Mouse (Mus musculus): ENCODE results near the gene Agpat3. TPM values are rescaled to one million over a fixed set of nuclear protein-coding genes. Genes with fewer than 3 reads are reported as not detected.

Agpat3 gene
- polyA plus RNA-seq, 1 experiment from 2014 or later = 98.9 TPM

DNA sequence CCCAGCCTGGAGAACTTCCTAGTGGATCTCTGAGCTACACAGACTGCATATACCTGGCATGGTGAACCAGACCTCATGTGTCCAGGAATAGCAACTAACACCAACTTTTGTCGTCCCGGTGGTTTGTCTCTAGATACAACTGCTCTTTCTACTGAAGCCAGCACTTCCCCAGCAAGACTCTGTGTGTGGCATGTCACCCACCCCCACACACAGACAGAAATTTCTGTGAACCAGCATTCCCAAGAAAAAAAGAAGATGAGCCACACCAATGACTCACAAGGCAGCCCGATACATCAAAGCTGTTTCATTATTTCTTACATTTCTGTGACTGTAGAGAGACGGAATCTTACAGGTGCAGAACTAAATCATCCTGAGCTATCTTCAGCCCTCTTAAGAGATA is 52.2 kb downstream of the Agpat3 start:
- DNase-seq (ENCODE audit: low read depth, low spot score) = no peak
- CTCF ChIA-PET = interaction anchor here (1.2 kb wide), 1 partner anchor 9 kb away, joined by 6 read pairs; no protein-coding TSS in a partner anchor
- no peak for ATAC-seq
- POLR2A ChIA-PET = no interaction called here
- in situ Hi-C loops (cut with MboI; ENCODE audit: low pct_unique_long_range_greater_than_20kb) = no loop called here
- no peak for TF ChIP-seq CTCF (IDR thresholded peaks at IDR 0.05)
- H3K27me3 ChIP-seq = no peaks in the 10 kb centered on the region

DNA sequence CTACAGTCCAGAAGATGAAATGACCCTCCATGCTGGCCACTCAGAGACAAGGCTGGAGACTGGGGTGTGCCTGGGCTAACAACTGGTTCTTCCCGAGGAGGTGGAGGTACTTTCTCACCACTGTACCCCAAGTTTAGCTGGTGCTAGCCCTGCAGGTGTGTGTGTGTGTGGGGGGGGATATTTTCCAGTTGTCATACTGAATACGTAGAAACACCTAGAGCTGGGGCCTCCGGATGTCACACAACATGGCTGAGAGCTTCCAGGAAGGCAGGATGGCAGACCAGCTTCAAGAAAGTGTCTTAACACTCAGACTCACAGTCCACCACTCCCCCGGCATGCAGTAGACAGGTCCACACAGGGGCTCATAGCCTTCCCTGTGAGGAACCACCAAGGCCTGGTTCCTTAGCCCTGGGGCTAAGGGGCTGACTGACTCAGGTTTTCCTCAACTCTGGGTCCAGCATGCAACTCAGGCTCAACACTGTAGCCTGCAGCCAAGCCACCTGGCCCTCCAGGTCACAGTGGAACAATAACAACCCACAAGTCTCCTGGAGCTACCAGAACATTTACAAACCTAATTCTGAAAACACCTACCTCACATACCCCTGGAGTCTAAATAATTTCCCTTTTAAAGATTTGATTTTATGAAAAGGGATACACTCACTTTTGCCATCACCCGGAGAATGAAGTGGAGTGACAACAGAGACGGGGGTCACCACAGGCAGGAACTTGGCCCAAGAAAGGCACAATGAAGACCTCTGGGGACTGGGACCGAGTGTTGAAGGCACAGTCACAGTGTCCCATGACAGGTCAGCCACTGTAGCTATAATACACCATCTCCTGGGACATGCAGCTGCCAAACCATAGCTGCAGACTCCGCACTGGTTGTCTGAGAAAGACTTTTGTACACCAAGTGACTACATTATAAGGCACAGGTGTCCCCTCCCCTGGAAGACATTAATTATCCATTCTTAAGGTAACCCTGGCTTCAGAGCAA is 53.3 kb downstream of the Agpat3 start:
- no peak for DNase-seq (ENCODE audit: low read depth, low spot score)
- CTCF ChIA-PET = interaction anchor here (0.9 to 1.6 kb wide), 3 partner anchors 10 to 93 kb away, joined by 3 to 6 read pairs (median 3); no protein-coding TSS in a partner anchor
- no peak for TF ChIP-seq CTCF (IDR thresholded peaks at IDR 0.05)
- no peak for ATAC-seq
- POLR2A ChIA-PET = interaction anchor here (0.6 kb wide), 1 partner anchor 1772 kb away, joined by 5 read pairs; no protein-coding TSS in a partner anchor
- no peaks in the 10 kb centered on the region for H3K27me3 ChIP-seq
- in situ Hi-C loops (cut with MboI; ENCODE audit: low pct_unique_long_range_greater_than_20kb) = no loop called here

DNA sequence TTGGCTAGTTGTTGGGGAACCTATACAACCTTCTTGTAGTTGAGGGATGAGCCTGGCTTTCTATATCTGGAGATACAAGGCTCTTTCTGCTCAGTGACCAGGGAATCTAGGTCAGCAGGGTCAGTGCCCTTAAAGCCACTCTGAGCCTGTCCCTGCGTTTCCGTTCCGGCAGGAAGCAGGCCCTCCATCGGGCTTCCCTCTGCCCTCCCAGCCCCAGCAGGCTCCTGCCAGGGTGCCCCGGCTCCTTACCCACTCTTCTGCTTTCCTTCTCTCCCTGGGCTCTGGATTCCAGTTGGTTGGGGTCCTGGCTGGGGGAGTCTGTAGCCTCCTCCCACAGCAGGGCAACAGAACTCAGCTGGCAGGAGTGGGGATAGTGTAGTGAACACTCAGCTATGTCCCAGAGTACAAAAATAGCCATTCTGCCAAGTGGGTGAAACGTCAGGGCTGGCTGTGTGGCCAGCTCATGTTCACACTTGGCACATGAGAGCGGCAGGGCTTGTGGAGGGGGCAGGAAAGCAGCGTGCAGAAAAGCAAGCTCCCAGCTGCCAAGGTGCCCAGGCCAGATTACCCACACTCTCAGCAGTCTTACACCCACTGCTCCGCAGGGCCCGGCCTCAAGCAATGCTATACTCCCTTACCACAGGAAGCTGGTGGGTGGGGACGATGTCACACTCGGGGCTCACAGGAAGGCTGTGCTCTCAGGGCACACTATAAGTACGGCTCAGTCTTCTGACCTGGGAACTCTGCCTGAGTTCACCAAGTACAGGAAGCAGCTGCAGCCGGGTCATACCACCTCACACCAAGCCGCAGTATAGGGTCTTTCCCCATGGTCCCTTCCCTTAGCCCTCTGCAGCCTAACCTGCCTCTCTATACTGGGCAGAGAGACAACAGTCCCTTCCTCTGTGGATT is 54.5 kb downstream of the Agpat3 start:
- no peaks in the 10 kb centered on the region for H3K27me3 ChIP-seq
- DNase-seq (ENCODE audit: low read depth, low spot score) (peak; percentile 51), ATAC-seq (peak; percentile 69)
- TF ChIP-seq CTCF (IDR thresholded peaks at IDR 0.05) = no peak
- in situ Hi-C loops (cut with MboI; ENCODE audit: low pct_unique_long_range_greater_than_20kb) = no loop called here
- ChIA-PET POLR2A (interaction anchor here (0.6 kb wide), 1 partner anchor 1773 kb away, joined by 5 read pairs; no protein-coding TSS in a partner anchor), CTCF (interaction anchor here (0.9 to 1.6 kb wide), 4 partner anchors 14 to 94 kb away, joined by 3 read pairs; no protein-coding TSS in a partner anchor)

DNA sequence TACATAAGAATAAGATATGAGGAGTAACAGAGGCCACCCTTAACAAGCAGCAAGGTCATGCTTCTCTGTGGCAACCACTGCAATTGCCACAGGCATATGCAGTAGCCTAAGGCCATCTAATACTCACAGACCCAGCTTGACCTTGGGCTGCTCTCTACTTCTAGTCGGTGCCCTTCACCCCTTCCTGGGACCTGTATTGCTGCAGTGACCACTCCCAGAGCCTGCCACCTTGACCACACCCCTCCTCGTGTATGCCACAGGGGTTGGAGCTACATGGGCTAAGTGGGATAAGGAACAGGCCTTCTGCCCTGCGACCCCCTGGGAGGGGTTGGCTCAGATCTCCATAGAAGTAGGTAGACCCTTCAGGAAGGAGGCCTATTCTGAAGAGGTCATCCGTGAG is 55.3 kb downstream of the Agpat3 start:
- no peak for TF ChIP-seq CTCF (IDR thresholded peaks at IDR 0.05)
- ChIA-PET POLR2A (no interaction called here), CTCF (interaction anchor here (1.3 to 1.6 kb wide), 2 partner anchors 41 to 59 kb away, joined by 3 read pairs; no protein-coding TSS in a partner anchor)
- ATAC-seq = no peak
- no peak for DNase-seq (ENCODE audit: low read depth, low spot score)
- in situ Hi-C loops (cut with MboI; ENCODE audit: low pct_unique_long_range_greater_than_20kb) = no loop called here
- H3K27me3 ChIP-seq = no peaks in the 10 kb centered on the region

DNA sequence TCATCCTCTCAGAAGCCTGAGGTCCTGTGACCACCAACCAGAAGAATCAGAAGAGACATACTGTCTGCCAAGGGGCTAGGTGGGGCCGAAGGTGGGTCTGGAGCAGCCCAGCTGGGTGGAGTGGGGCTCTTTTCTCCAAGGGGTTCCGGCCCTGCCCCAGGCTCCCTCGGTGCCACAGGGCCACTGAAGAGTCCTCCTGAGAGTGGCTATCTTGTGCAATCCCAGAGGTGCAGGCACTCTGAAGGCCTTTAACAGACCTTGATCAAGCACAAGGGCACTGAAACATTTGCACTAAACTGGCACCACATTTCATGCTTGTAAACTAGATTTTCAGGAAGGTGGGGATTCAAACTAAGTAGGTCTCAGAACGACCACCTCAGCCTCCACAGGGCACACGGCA is 55.9 kb downstream of the Agpat3 start:
- no peak for TF ChIP-seq CTCF (IDR thresholded peaks at IDR 0.05)
- no peaks in the 10 kb centered on the region for H3K27me3 ChIP-seq
- DNase-seq (ENCODE audit: low read depth, low spot score) = no peak
- in situ Hi-C loops (cut with MboI; ENCODE audit: low pct_unique_long_range_greater_than_20kb) = no loop called here
- no peak for ATAC-seq
- POLR2A ChIA-PET = no interaction called here
- CTCF ChIA-PET = interaction anchor here (0.7 to 1.6 kb wide), 2 partner anchors 60 to 96 kb away, joined by 3 read pairs; no protein-coding TSS in a partner anchor

DNA sequence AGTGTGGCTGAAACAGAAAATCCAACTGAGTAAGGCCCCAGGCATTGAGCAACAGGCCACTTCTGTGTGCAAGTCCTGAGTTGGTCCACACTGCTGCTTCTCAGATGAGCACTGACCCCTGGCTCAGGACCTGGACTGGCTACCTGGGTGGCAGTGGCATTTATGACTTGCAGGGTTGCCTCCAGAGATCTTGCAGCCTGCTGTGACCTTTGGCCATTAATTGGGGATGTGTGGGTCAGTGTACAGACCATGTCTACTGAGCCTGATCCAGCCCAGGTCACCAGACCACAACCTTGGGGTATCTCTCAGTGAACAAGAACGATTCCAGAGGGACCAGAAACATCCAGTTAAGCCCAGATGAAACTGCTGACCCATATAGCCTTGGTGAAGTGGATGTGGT is 58.7 kb downstream of the Agpat3 start:
- no peak for ATAC-seq
- TF ChIP-seq CTCF (IDR thresholded peaks at IDR 0.05) = no peak

DNA sequence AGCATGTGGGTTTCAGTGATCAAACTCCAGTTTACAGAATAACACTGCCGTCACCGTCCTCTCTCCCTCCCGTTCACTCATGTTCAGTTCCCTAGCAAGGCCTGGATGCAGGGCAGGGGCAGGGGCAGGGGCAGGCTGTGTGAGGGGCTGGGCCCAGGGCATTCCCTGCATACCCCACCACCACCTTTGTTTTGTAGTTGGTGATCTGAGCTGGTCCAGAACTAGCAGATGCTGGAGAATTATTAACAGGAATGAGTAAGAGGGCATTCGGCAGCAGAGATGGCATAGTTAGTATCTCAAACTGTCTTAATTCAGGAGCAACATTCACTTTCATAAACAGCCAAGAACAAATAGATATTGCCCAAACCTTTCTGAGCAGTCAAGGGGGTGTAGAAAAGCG is 59.9 kb downstream of the Agpat3 start:
- no peak for TF ChIP-seq CTCF (IDR thresholded peaks at IDR 0.05)
- ChIA-PET POLR2A (no interaction called here), CTCF (no interaction called here)
- in situ Hi-C loops (cut with MboI; ENCODE audit: low pct_unique_long_range_greater_than_20kb) = no loop called here
- ATAC-seq (peak; percentile 60), DNase-seq (ENCODE audit: low read depth, low spot score) (no peak)
- no peaks in the 10 kb centered on the region for H3K27me3 ChIP-seq

More for the DNA sequence above, 58.7 kb downstream of the Agpat3 start:
- ChIA-PET POLR2A (no interaction called here), CTCF (no interaction called here)
- H3K27me3 ChIP-seq = no peaks in the 10 kb centered on the region
- in situ Hi-C loops (cut with MboI; ENCODE audit: low pct_unique_long_range_greater_than_20kb) = no loop called here
- DNase-seq (ENCODE audit: low read depth, low spot score) = no peak

DNA sequence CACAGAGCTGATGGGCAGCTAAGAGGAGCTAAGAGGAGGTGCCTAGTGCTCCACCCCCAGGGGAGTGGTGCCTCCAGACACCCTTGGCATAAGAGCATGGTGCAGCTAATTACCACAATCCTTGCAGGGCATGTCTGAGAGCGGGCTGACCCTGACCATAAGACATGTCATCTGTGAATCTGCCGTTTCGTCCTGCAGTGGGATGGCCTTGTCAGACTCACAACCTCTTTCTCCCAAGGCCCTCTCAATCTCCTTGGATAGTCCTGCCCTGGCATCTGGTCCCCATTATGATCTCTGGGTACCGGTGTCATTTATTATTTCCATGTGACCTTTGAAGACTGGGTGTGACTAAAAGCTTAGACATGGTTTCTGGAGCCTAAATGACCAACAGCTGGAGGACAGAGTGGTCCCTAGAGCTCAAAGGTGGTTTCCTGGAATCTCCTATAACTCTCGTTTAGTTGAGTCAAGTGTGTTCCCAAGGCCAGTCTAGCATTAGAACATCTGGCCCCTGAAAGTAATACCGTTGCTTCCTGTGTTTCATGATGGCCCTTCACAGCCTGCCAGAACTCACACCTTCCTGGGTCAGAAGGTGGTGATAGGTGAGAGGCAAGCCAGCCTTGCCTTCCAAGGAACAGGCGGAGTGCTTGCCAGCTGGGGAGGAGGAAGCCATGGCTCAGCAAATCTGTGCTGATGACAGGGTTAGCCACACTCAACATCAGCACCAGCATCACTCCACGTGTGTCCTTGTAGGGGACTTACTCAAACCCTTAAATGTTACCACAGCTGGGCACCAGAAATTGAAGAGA is 61.4 kb downstream of the Agpat3 start:
- H3K27me3 ChIP-seq = no peaks in the 10 kb centered on the region
- ATAC-seq (no peak), DNase-seq (ENCODE audit: low read depth, low spot score) (no peak)
- CTCF ChIA-PET = interaction anchor here (1.3 kb wide), 1 partner anchor 122 kb away, joined by 3 read pairs; the partner anchor contains the start of gene Rrp1
- POLR2A ChIA-PET = no interaction called here
- no peak for TF ChIP-seq CTCF (IDR thresholded peaks at IDR 0.05)
- in situ Hi-C loops (cut with MboI; ENCODE audit: low pct_unique_long_range_greater_than_20kb) = no loop called here

DNA sequence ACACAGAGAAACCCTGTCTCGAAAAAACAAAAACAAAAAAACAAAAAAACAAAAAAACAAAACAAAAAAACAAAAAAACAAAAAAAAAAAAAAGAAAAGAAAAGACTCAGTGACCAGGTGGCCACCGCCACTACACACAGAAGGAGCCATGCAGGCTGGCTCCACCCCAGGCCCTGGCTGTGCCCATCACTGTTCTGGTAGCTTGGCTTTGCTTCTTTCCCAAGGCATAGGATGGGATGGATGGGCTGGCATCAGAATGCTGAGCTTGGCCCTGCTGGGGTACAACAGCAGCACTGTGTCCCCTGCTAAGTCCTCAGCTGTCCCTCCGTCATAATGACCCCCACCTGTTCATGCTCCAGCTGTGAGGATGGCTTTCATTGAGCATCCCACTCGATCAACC is 63.4 kb downstream of the Agpat3 start:
- TF ChIP-seq CTCF (IDR thresholded peaks at IDR 0.05) = no peak
- no peak for DNase-seq (ENCODE audit: low read depth, low spot score)
- no peak for ATAC-seq
- in situ Hi-C loops (cut with MboI; ENCODE audit: low pct_unique_long_range_greater_than_20kb) = no loop called here
- POLR2A ChIA-PET = no interaction called here
- CTCF ChIA-PET = no interaction called here
- H3K27me3 ChIP-seq = no peaks in the 10 kb centered on the region

DNA sequence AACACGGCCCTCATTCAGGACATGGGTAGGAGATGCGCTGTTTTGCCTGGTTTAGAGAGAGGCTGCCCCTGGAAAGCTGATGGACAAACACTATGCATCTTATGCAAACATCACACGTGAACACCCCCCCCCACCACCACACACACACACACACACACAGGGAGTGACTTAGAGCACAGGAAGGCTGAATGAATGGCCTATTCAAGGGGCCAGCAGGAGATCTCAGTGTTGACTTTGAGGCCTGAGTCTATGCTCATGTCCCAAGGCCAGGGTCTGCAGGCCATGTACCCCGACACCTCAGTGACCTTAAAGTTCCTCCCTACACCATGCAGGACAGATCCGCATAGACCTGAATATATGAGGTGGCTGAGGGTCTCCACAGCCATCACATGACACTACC is 64.2 kb downstream of the Agpat3 start:
- DNase-seq (ENCODE audit: low read depth, low spot score) (no peak), ATAC-seq (no peak)
- ChIA-PET CTCF (no interaction called here), POLR2A (no interaction called here)
- in situ Hi-C loops (cut with MboI; ENCODE audit: low pct_unique_long_range_greater_than_20kb) = no loop called here
- no peak for TF ChIP-seq CTCF (IDR thresholded peaks at IDR 0.05)
- no peaks in the 10 kb centered on the region for H3K27me3 ChIP-seq

Data from Patski (cell line).